Mouse (Mus musculus) small intestine, adult 2 months (tissue): Measurements from ENCODE around the gene Dock4. TPM values are rescaled to one million over a fixed set of nuclear protein-coding genes. Genes with fewer than 3 reads are reported as not detected.

Experiments used
- H3K27ac ChIP-seq: fragments of 200-500 bp; 2 replicates; pipeline ENCODE4 v1.5.1; 2012; ENCODE audit warnings: low read depth, low read length, control low read depth, inconsistent platforms; ENCODE audit not compliant: insufficient read depth
- H3K27me3 ChIP-seq: fragments of 200-500 bp; 2 replicates; pipeline ENCODE4 v1.6.1; 2012; ENCODE audit warnings: mild to moderate bottlenecking, moderate library complexity, low read length, inconsistent platforms; ENCODE audit not compliant: control insufficient read depth, insufficient read depth
- H3K36me3 ChIP-seq: fragments of 200-500 bp; 2 replicates; pipeline ENCODE4 v1.6.1; 2012; ENCODE audit warnings: mild to moderate bottlenecking, low read length, control low read depth, inconsistent platforms; ENCODE audit not compliant: control insufficient read depth, insufficient read depth
- H3K4me1 ChIP-seq: fragments of 200-500 bp; 2 replicates; pipeline ENCODE4 v1.6.1; 2012; ENCODE audit warnings: low read length, inconsistent platforms, mixed read lengths; ENCODE audit not compliant: control insufficient read depth, insufficient read depth, insufficient read length
- H3K4me3 ChIP-seq: fragments of 200-500 bp; 2 replicates; pipeline ENCODE4 v1.5.1; 2012; ENCODE audit warnings: low read depth, mild to moderate bottlenecking, control low read depth, inconsistent platforms, low read length, moderate library complexity
- CTCF ChIP-seq: fragments of 200-500 bp; IDR thresholded peaks from 2 replicates; pipeline ENCODE4 v1.5.1; 2012; ENCODE audit warnings: low read depth, mild to moderate bottlenecking, control low read depth, inconsistent platforms, low read length, moderate library complexity, mixed read lengths; ENCODE audit not compliant: insufficient replicate concordance, insufficient read length; ENCODE audit errors: extremely low read depth
- POLR2A ChIP-seq: fragments of 200-500 bp; IDR thresholded peaks from 2 replicates; pipeline ENCODE4 v1.6.1; 2012; ENCODE audit warnings: low read depth, mild to moderate bottlenecking, control low read depth, inconsistent platforms, low read length, moderate library complexity
- WGBS: fragments of 180-500 bp; shearing (Covaris S2); methylation state at CpG from one replicate; pipeline ENCODE4 v1.1.7; 2018; 5-methylcytosine and 5-hydroxymethylcytosine counted together
- polyA plus RNA-seq: library from polyadenylated mRNA; depleted of rRNA; stranded (reverse); fragments of >200 nt; gene quantifications from 2 replicates; pipeline ENCODE4 v1.2.3, GENCODE M21; 2012

The Dock4 gene
- polyA plus RNA-seq, 1 experiment, result 0.94 TPM

DNA sequence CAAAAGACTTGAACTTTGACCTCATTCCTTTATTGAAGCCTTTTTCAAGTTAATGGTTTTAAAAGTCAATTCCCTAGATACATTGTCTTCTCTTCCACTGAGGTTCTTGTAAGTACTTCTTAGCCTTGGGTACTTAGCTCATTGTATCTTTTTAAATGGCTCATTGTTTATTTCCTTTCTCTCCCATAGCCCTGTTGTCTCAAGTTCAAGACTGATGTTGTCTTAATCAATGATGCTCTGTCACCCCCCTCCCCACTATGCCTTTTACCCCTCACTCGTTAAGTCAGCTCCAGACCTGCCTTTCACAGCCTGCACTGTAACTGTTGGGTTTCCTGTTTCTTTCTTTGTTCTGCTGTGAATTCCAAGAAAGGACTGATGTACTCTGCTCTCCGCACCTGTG lies 154.2 kb downstream of the Dock4 start:
- 89% methylated on average over 2 of the region's 2 CpGs for WGBS
- H3K36me3 ChIP-seq, result no peaks in the 10 kb centered on the region
- TF ChIP-seq CTCF (no peak), POLR2A (no peak)
- H3K27ac ChIP-seq, result no peak overlapping the region
- no peaks in the 10 kb centered on the region for H3K27me3 ChIP-seq
- no peak overlapping the region for H3K4me3 ChIP-seq
- no peaks in the 10 kb centered on the region for H3K4me1 ChIP-seq

DNA sequence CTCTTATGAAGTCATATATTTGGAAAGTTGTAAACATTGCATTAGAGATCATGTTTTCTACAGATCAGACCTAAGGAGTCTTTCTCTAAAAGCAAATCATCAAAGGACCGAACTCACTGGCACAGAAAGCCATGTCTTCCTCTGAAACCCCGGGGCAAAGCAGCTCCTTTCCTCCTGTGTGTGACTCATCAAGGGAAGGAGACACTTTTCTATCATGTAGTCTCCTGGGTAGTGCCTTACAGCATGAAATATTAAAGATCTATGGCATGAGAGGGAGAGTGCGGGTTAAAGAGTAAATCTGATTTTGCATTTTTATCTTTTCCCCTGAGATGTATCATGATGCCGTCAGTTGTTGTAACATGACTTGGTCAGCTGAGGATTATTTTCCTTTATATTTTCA lies 159.8 kb downstream of the Dock4 start:
- no peaks in the 10 kb centered on the region for H3K4me1 ChIP-seq
- no peak overlapping the region for H3K27ac ChIP-seq
- TF ChIP-seq POLR2A (no peak), CTCF (no peak)
- 83% methylated on average over 4 of the region's 4 CpGs for WGBS
- H3K4me3 ChIP-seq, result no peak overlapping the region
- H3K27me3 ChIP-seq, result no peaks in the 10 kb centered on the region
- H3K36me3 ChIP-seq, result no peaks in the 10 kb centered on the region

DNA sequence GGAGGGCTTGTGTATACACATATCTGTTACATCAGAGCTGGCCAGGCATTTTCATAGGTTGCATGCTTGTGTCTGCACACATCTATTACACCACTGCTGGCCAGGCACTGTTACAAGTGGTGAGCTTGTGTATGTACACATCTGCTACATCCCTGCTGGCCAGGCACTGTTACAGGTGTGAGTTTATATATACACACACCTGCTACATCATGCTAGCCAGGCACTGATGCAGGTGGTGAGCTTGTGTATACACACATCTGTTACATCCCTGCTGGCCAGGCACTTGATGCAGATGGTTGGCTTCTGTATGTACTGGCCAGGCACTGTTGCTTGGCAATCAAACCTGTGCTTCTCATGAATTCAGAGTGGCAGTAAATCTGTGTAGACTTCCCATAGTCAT lies 177.2 kb downstream of the Dock4 start:
- Histone ChIP-seq H3K4me3 (no peak overlapping the region), H3K4me1 (no peaks in the 10 kb centered on the region), H3K27me3 (no peaks in the 10 kb centered on the region), H3K27ac (no peak overlapping the region), H3K36me3 (no peaks in the 10 kb centered on the region)
- no peak for TF ChIP-seq POLR2A
- no peak for TF ChIP-seq CTCF

DNA sequence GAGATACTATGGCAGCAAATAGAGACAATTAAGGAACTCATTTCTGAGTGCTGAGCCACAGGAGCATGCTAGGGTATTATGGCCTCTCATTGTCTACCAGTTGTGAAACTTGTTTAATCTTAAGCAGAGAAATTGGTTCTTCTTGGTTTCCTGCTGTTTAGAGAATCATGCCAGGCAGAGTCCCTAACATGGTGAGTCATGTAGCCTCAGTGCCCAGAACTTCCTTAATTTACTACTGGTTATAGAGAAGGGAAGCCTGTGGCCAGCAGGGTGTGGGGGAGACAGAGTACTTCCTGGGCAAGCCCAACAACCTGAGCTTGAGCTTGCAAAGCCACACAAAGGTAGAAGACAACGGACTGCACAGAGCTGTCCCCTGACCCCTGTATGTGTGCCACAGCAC lies 180.8 kb downstream of the Dock4 start:
- H3K4me1 ChIP-seq, result no peaks in the 10 kb centered on the region
- TF ChIP-seq POLR2A (no peak), CTCF (no peak)
- no peak overlapping the region for H3K27ac ChIP-seq
- H3K36me3 ChIP-seq, result no peaks in the 10 kb centered on the region
- no peak overlapping the region for H3K4me3 ChIP-seq
- no peaks in the 10 kb centered on the region for H3K27me3 ChIP-seq
- 84% methylated on average over 1 of the region's 1 CpGs for WGBS

DNA sequence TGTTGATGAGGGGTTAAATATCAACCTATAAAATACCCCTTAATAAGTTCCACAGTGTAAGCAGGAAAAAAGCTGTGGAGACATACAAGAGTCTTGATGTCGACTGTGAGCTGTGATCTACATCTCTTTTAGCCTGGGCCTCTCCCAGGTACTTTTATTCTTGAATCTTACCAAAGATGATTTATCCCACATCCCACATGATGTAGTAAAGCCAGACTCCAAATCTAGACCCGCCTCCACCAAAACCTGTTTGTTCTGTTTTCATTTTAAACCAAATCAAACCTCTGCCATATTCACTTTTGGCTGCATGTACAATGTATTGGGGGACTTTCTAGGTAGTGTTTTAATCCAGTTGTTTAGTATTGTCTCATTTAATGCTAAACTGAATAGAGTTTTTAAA lies 187.5 kb downstream of the Dock4 start:
- no peak overlapping the region for H3K4me3 ChIP-seq
- TF ChIP-seq POLR2A, result no peak
- TF ChIP-seq CTCF, result no peak
- no peaks in the 10 kb centered on the region for H3K4me1 ChIP-seq
- H3K36me3 ChIP-seq, result no peaks in the 10 kb centered on the region
- no peak overlapping the region for H3K27ac ChIP-seq
- no peaks in the 10 kb centered on the region for H3K27me3 ChIP-seq
- WGBS, result 91% methylated on average over 2 of the region's 2 CpGs

DNA sequence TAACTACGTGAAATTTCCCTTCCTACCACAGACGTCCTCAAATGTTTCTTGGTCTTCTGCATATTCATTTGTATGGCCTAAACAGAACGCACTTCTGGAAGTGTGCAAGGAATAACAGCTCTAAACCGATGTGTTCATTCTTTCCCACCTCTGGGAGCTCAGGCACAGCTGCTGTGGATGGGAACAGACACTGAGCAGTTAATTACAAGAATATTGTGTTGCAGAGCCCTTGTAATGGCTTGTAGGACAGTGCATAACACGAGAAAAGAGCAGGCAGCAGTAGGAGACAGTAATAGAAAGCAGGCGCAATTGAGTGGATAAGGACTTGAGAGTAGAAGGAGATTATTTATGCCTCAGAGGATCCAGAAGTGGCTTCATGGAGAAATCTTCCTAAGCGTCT lies 188.4 kb downstream of the Dock4 start:
- Histone ChIP-seq H3K4me3 (no peak overlapping the region), H3K36me3 (no peaks in the 10 kb centered on the region), H3K4me1 (no peaks in the 10 kb centered on the region), H3K27me3 (no peaks in the 10 kb centered on the region), H3K27ac (no peak overlapping the region)
- 88% methylated on average over 7 of the region's 7 CpGs for WGBS
- TF ChIP-seq CTCF, result no peak
- TF ChIP-seq POLR2A, result no peak

DNA sequence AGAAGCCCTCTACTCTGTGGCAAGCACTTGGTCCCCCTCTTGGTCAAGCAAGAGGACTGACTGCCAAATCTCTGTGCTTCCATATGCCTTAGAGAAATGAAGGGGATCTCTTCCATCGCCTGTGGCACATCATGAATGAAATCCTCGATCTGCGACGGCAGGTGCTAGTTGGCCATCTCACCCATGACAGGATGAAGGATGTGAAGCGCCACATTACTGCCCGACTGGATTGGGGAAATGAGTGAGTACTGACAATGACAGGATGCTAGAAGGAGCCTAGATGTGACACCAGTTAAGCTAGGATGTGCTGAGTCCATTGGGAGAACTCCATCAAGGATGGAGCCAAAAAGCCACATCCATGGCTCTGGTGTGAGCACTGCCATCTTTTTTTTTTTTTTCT lies 190.2 kb downstream of the Dock4 start:
- H3K4me1 ChIP-seq, result no peaks in the 10 kb centered on the region
- 93% methylated on average over 6 of the region's 6 CpGs for WGBS
- no peak overlapping the region for H3K4me3 ChIP-seq
- H3K27ac ChIP-seq, result no peak overlapping the region
- H3K27me3 ChIP-seq, result no peaks in the 10 kb centered on the region
- H3K36me3 ChIP-seq, result no peaks in the 10 kb centered on the region
- TF ChIP-seq CTCF, result no peak
- TF ChIP-seq POLR2A, result no peak

DNA sequence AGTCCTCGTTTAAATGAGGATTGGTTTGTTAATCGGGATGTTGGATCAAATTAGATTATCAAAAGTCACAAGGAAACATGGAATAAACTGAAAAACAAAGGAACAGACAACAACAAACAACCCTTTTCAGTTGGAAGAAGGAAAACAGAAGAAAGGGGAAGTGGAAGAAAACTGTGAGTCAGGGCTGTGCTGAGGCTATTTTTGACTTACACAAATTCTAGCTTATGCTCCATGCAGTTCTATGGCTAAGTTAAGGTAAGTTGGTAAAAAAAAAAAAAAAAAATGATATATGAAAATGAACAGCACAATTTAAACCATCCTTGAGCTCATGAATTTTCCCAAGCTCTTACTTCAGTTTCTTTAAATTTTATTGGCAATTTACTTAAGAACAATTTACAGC lies 191.7 kb downstream of the Dock4 start:
- no peak overlapping the region for H3K27ac ChIP-seq
- 88% methylated on average over 2 of the region's 2 CpGs for WGBS
- H3K4me3 ChIP-seq, result no peak overlapping the region
- no peaks in the 10 kb centered on the region for H3K36me3 ChIP-seq
- H3K4me1 ChIP-seq, result no peaks in the 10 kb centered on the region
- no peak for TF ChIP-seq POLR2A
- TF ChIP-seq CTCF, result no peak
- H3K27me3 ChIP-seq, result no peaks in the 10 kb centered on the region
